Mouse (Mus musculus): ENCODE measurements around the gene Arrdc5. TPM values are rescaled to one million over a fixed set of nuclear protein-coding genes. Genes with fewer than 3 reads are reported as not detected.
A peak's percentile ranks its signal among the peaks of the same experiment; 100 is the strongest.

Arrdc5 gene
- polyA plus RNA-seq, 1 experiment from 2014 or later = not detected

GRCm38 (mm10) chr17:56273482-56273881, 26.6 kb downstream of the Arrdc5 start:
- Histone ChIP-seq H3K4me3 (replicated peaks; ENCODE audit: low read length) (no peak overlapping the region), H3K36me3 (ENCODE audit: control insufficient read depth, insufficient read depth) (no peaks in the 10 kb centered on the region), H3K9me3 (ENCODE audit: control insufficient read depth, low read length) (no peaks in the 10 kb centered on the region), H3K4me2 (ENCODE audit: low read length) (no peak overlapping the region), H3K9ac (replicated peaks; ENCODE audit: low read depth, low read length) (no peak overlapping the region), H3K4me1 (replicated peaks; ENCODE audit: control insufficient read depth, insufficient read depth, low read length) (peaks cover 19% of the 10 kb centered on the region), H3K27me3 (replicated peaks; ENCODE audit: control insufficient read depth, insufficient read depth, low read length) (no peaks in the 10 kb centered on the region), H3K27ac (ENCODE audit: low read length) (no peak overlapping the region)
- 88% methylated on average over 7 of the region's 7 CpGs for WGBS
- no peak for ATAC-seq

- Histone ChIP-seq H3K27ac (ENCODE audit: low read length) (no peak overlapping the region), H3K36me3 (ENCODE audit: control insufficient read depth, insufficient read depth) (no peaks in the 10 kb centered on the region), H3K27me3 (replicated peaks; ENCODE audit: control insufficient read depth, insufficient read depth, low read length) (no peaks in the 10 kb centered on the region), H3K9me3 (ENCODE audit: control insufficient read depth, low read length) (no peaks in the 10 kb centered on the region), H3K4me2 (ENCODE audit: low read length) (no peak overlapping the region), H3K4me3 (replicated peaks; ENCODE audit: low read length) (no peak overlapping the region), H3K9ac (replicated peaks; ENCODE audit: low read depth, low read length) (no peak overlapping the region), H3K4me1 (replicated peaks; ENCODE audit: control insufficient read depth, insufficient read depth, low read length) (peaks cover 19% of the 10 kb centered on the region)
- 75% methylated on average over 3 of the region's 3 CpGs for WGBS
- no peak for ATAC-seq
These were observed 27.4 kb downstream of the Arrdc5 start for GRCm38 (mm10) chr17:56272644-56273043.

DNA sequence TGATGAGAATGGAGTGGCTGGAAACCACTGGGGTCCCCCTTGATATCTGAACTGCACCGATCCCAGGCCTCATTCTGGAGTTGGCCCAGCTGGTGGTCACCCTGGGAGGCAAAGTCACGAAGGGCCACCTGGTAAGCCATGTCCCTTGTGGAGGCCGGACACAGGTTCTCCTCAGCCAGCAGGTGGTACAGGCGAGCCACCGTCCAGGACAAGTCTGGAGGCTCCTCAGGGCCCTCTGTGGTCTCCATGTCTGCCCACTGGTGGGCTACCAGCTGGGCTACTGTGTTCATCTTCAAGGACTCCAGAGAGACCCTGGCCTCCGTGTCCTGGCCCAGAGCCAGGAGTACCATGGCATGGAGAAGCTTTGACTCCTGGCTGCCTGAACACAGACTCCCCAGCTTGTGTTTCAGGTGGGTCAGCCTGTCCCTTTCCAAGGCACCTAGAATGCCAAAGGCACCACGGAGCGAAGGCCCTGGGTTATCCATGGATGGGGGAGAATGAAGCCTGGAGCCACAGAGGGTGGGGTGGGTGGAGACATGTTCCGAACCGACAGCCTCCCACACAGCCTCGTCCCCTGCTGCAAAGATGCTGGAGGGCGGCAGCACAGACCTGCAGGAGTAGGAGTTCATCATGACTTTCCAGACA, 28.4 kb downstream of the Arrdc5 start:
- H3K4me3 ChIP-seq (replicated peaks; ENCODE audit: low read length) = no peak overlapping the region
- no peak overlapping the region for H3K4me2 ChIP-seq (ENCODE audit: low read length)
- H3K9me3 ChIP-seq (ENCODE audit: control insufficient read depth, low read length) = no peaks in the 10 kb centered on the region
- H3K4me1 ChIP-seq (replicated peaks; ENCODE audit: control insufficient read depth, insufficient read depth, low read length) = peaks cover 16% of the 10 kb centered on the region
- H3K27ac ChIP-seq (ENCODE audit: low read length) = no peak overlapping the region
- H3K9ac ChIP-seq (replicated peaks; ENCODE audit: low read depth, low read length) = no peak overlapping the region
- WGBS = 86% methylated on average over 12 of the region's 12 CpGs
- no peak for ATAC-seq
- no peaks in the 10 kb centered on the region for H3K27me3 ChIP-seq (replicated peaks; ENCODE audit: control insufficient read depth, insufficient read depth, low read length)
- H3K36me3 ChIP-seq (ENCODE audit: control insufficient read depth, insufficient read depth) = no peaks in the 10 kb centered on the region

- peak; percentile 6; the same call in 1 of the 2 replicates for ATAC-seq
- no peaks in the 10 kb centered on the region for H3K36me3 ChIP-seq (ENCODE audit: control insufficient read depth, insufficient read depth)
- peak overlapping the region; percentile 64 for H3K4me2 ChIP-seq (ENCODE audit: low read length)
- peak overlapping the region; percentile 36 for H3K4me3 ChIP-seq (replicated peaks; ENCODE audit: low read length)
- H3K9me3 ChIP-seq (ENCODE audit: control insufficient read depth, low read length) = no peaks in the 10 kb centered on the region
- 71% methylated on average over 3 of the region's 3 CpGs for WGBS
- peak overlapping the region; percentile 42 for H3K9ac ChIP-seq (replicated peaks; ENCODE audit: low read depth, low read length)
- no peak overlapping the region; the same call in 1 of the 2 replicates for H3K27ac ChIP-seq (ENCODE audit: low read length)
- H3K4me1 ChIP-seq (replicated peaks; ENCODE audit: control insufficient read depth, insufficient read depth, low read length) = peaks cover 8% of the 10 kb centered on the region
- H3K27me3 ChIP-seq (replicated peaks; ENCODE audit: control insufficient read depth, insufficient read depth, low read length) = no peaks in the 10 kb centered on the region
These were observed 30.3 kb downstream of the Arrdc5 start for GRCm38 (mm10) chr17:56269741-56270140.

GRCm38 (mm10) chr17:56269153-56269630, 30.9 kb downstream of the Arrdc5 start:
- peak overlapping the region; percentile 74 for H3K27ac ChIP-seq (ENCODE audit: low read length)
- 19% methylated on average over 12 of the region's 12 CpGs for WGBS
- H3K9ac ChIP-seq (replicated peaks; ENCODE audit: low read depth, low read length) = peak overlapping the region; percentile 42
- ATAC-seq = peak; percentile 91
- peak overlapping the region; percentile 64 for H3K4me2 ChIP-seq (ENCODE audit: low read length)
- peak overlapping the region; percentile 36 for H3K4me3 ChIP-seq (replicated peaks; ENCODE audit: low read length)
- H3K27me3 ChIP-seq (replicated peaks; ENCODE audit: control insufficient read depth, insufficient read depth, low read length) = no peaks in the 10 kb centered on the region
- H3K9me3 ChIP-seq (ENCODE audit: control insufficient read depth, low read length) = no peaks in the 10 kb centered on the region
- H3K36me3 ChIP-seq (ENCODE audit: control insufficient read depth, insufficient read depth) = no peaks in the 10 kb centered on the region
- H3K4me1 ChIP-seq (replicated peaks; ENCODE audit: control insufficient read depth, insufficient read depth, low read length) = peaks cover 8% of the 10 kb centered on the region

GRCm38 (mm10) chr17:56266271-56266670, 33.8 kb downstream of the Arrdc5 start:
- 74% methylated on average over 3 of the region's 3 CpGs for WGBS
- H3K4me3 ChIP-seq (replicated peaks; ENCODE audit: low read length) = no peak overlapping the region
- peaks cover 16% of the 10 kb centered on the region for H3K4me1 ChIP-seq (replicated peaks; ENCODE audit: control insufficient read depth, insufficient read depth, low read length)
- no peak overlapping the region for H3K4me2 ChIP-seq (ENCODE audit: low read length)
- no peak overlapping the region for H3K27ac ChIP-seq (ENCODE audit: low read length)
- H3K9me3 ChIP-seq (ENCODE audit: control insufficient read depth, low read length) = no peaks in the 10 kb centered on the region
- ATAC-seq = no peak
- no peaks in the 10 kb centered on the region for H3K27me3 ChIP-seq (replicated peaks; ENCODE audit: control insufficient read depth, insufficient read depth, low read length)
- H3K9ac ChIP-seq (replicated peaks; ENCODE audit: low read depth, low read length) = no peak overlapping the region
- no peaks in the 10 kb centered on the region; the same call in 1 of the 2 replicates for H3K36me3 ChIP-seq (ENCODE audit: control insufficient read depth, insufficient read depth)

- no peak overlapping the region for H3K4me3 ChIP-seq (replicated peaks; ENCODE audit: low read length)
- H3K27me3 ChIP-seq (replicated peaks; ENCODE audit: control insufficient read depth, insufficient read depth, low read length) = no peaks in the 10 kb centered on the region
- H3K4me2 ChIP-seq (ENCODE audit: low read length) = no peak overlapping the region
- 94% methylated on average over 3 of the region's 3 CpGs for WGBS
- no peak overlapping the region for H3K27ac ChIP-seq (ENCODE audit: low read length)
- H3K9ac ChIP-seq (replicated peaks; ENCODE audit: low read depth, low read length) = no peak overlapping the region
- peaks cover 2% of the 10 kb centered on the region for H3K36me3 ChIP-seq (ENCODE audit: control insufficient read depth, insufficient read depth)
- H3K4me1 ChIP-seq (replicated peaks; ENCODE audit: control insufficient read depth, insufficient read depth, low read length) = peaks cover 20% of the 10 kb centered on the region
- no peaks in the 10 kb centered on the region for H3K9me3 ChIP-seq (ENCODE audit: control insufficient read depth, low read length)
- no peak for ATAC-seq
These were observed 34.2 kb downstream of the Arrdc5 start for GRCm38 (mm10) chr17:56265869-56266268.

GRCm38 (mm10) chr17:56265011-56265410, 35.1 kb downstream of the Arrdc5 start:
- no peak for ATAC-seq
- Histone ChIP-seq H3K9me3 (ENCODE audit: control insufficient read depth, low read length) (no peaks in the 10 kb centered on the region), H3K27me3 (replicated peaks; ENCODE audit: control insufficient read depth, insufficient read depth, low read length) (no peaks in the 10 kb centered on the region), H3K36me3 (ENCODE audit: control insufficient read depth, insufficient read depth) (peaks cover 3% of the 10 kb centered on the region), H3K4me2 (ENCODE audit: low read length) (no peak overlapping the region), H3K9ac (replicated peaks; ENCODE audit: low read depth, low read length) (no peak overlapping the region), H3K4me3 (replicated peaks; ENCODE audit: low read length) (no peak overlapping the region), H3K4me1 (replicated peaks; ENCODE audit: control insufficient read depth, insufficient read depth, low read length) (peaks cover 28% of the 10 kb centered on the region), H3K27ac (ENCODE audit: low read length) (no peak overlapping the region)
- 92% methylated on average over 4 of the region's 4 CpGs for WGBS

- H3K36me3 ChIP-seq (ENCODE audit: control insufficient read depth, insufficient read depth) = peaks cover 5% of the 10 kb centered on the region
- H3K9ac ChIP-seq (replicated peaks; ENCODE audit: low read depth, low read length) = no peak overlapping the region
- WGBS = 19% methylated on average over 8 of the region's 8 CpGs
- H3K27me3 ChIP-seq (replicated peaks; ENCODE audit: control insufficient read depth, insufficient read depth, low read length) = no peaks in the 10 kb centered on the region
- H3K4me2 ChIP-seq (ENCODE audit: low read length) = no peak overlapping the region
- no peak overlapping the region for H3K27ac ChIP-seq (ENCODE audit: low read length)
- no peak overlapping the region for H3K4me3 ChIP-seq (replicated peaks; ENCODE audit: low read length)
- ATAC-seq = peak; percentile 57
- peaks cover 33% of the 10 kb centered on the region for H3K4me1 ChIP-seq (replicated peaks; ENCODE audit: control insufficient read depth, insufficient read depth, low read length)
- H3K9me3 ChIP-seq (ENCODE audit: control insufficient read depth, low read length) = no peaks in the 10 kb centered on the region
These were observed 36.1 kb downstream of the Arrdc5 start for GRCm38 (mm10) chr17:56264020-56264419.
